Mouse (Mus musculus) kidney, postnatal 0 days (tissue): ENCODE data around the gene Vwa3a. TPM values are rescaled to one million over a fixed set of nuclear protein-coding genes. Genes with fewer than 3 reads are reported as not detected.
"Not testable (repeated sequence)": the region's sequence is repeated elsewhere in the genome, so short reads cannot be mapped to it uniquely, and the experiment has no call there.

Experiments
- ATAC-seq: fragments of 200-750 bp; cut with Nextera tagmentation; replicated peaks from 2 replicates; pipeline ENCODE4 v1.8.0; 2017; ENCODE audit warnings: low read depth, moderate number of reproducible peaks, moderate TSS enrichment, moderate library complexity; ENCODE audit not compliant: low FRiP score
- DNase-seq: peaks from one replicate; pipeline ENCODE4 v3.0.0-alpha.2; 2016; ENCODE audit warnings: low spot score
- H3K27ac ChIP-seq: fragments of 300-500 bp; sonication (generic); 2 replicates; pipeline ENCODE4 v1.5.1; 2014; ENCODE audit warnings: mild to moderate bottlenecking
- H3K27me3 ChIP-seq: fragments of 300-500 bp; sonication (generic); 2 replicates; pipeline ENCODE4 v1.6.1; 2014; ENCODE audit warnings: low read length, mixed read lengths; ENCODE audit not compliant: insufficient read depth
- H3K36me3 ChIP-seq: fragments of 300-500 bp; sonication (generic); 2 replicates; pipeline ENCODE4 v1.6.1; 2014; ENCODE audit warnings: low read length, mixed read lengths; ENCODE audit not compliant: insufficient read depth
- H3K4me1 ChIP-seq: fragments of 300-500 bp; sonication (generic); replicated peaks from 2 replicates; pipeline ENCODE4 v1.6.1; 2014; ENCODE audit warnings: antibody characterized with exemption, low read length, mixed read lengths; ENCODE audit not compliant: insufficient read depth
- H3K4me2 ChIP-seq: fragments of 300-500 bp; sonication (generic); 2 replicates; pipeline ENCODE4 v1.6.1; 2014; ENCODE audit warnings: mild to moderate bottlenecking, low read length, moderate library complexity, mixed read lengths
- H3K4me3 ChIP-seq: fragments of 300-500 bp; sonication (generic); replicated peaks from 2 replicates; pipeline ENCODE4 v1.5.1; 2014; ENCODE audit warnings: low read depth, low read length
- H3K9ac ChIP-seq: fragments of 300-500 bp; sonication (generic); 2 replicates; pipeline ENCODE4 v1.6.1; 2014; ENCODE audit warnings: low read depth, low read length
- H3K9me3 ChIP-seq: fragments of 300-500 bp; sonication (generic); replicated peaks from 2 replicates; pipeline ENCODE4 v1.6.1; 2016; ENCODE audit warnings: low read length, inconsistent platforms, mixed read lengths
- CTCF ChIP-seq: IDR thresholded peaks from 2 replicates; pipeline ENCODE4 v1.5.1; 2016; ENCODE audit warnings: antibody characterized with exemption, low read depth, mild to moderate bottlenecking, moderate library complexity
- WGBS: fragments of 180-500 bp; shearing (Covaris S2); extraction: QIAGEN DNeasy Blood & Tissue Kit; methylation state at CpG from one replicate; pipeline ENCODE4 v1.1.7; 2014; 5-methylcytosine and 5-hydroxymethylcytosine counted together
- polyA plus RNA-seq: library from polyadenylated mRNA; unstranded; fragments of >200 nt; fragmentation: Nextera tagmentation; extraction: Ambion mirVana; gene quantifications from 2 replicates; pipeline ENCODE4 v1.2.1, GENCODE M21; 2015

The Vwa3a gene
- polyA plus RNA-seq, 1 experiment from 2014 or later, result 0.13 TPM

GRCm38 (mm10) chr7:120703888-120704287, 35.2 kb upstream of the Vwa3a start:
- no peak for ATAC-seq
- no peak overlapping the region for H3K9ac ChIP-seq
- H3K4me1 ChIP-seq, result no peaks in the 10 kb centered on the region
- H3K27ac ChIP-seq, result no peak overlapping the region
- no peak for TF ChIP-seq CTCF
- H3K9me3 ChIP-seq, result no peaks in the 10 kb centered on the region
- no peak overlapping the region for H3K4me3 ChIP-seq
- no peaks in the 10 kb centered on the region for H3K36me3 ChIP-seq
- whole genome bisulfite sequencing, result 66% methylated on average over 3 of the region's 3 CpGs
- no peak for DNase-seq
- no peaks in the 10 kb centered on the region for H3K27me3 ChIP-seq
- no peak overlapping the region for H3K4me2 ChIP-seq

- 85% methylated on average over 2 of the region's 2 CpGs for WGBS
- H3K36me3 ChIP-seq, result no peaks in the 10 kb centered on the region
Measured at GRCm38 (mm10) chr7:120712071-120712470, 27.0 kb upstream of the Vwa3a start.

GRCm38 (mm10) chr7:120713225-120713624, 25.9 kb upstream of the Vwa3a start:
- H3K27ac ChIP-seq, result no peak overlapping the region
- H3K36me3 ChIP-seq, result no peaks in the 10 kb centered on the region
- DNase-seq, result no peak
- no peak for ATAC-seq
- no peaks in the 10 kb centered on the region for H3K27me3 ChIP-seq
- H3K4me2 ChIP-seq, result no peak overlapping the region
- H3K4me1 ChIP-seq, result peaks cover 10% of the 10 kb centered on the region
- H3K9me3 ChIP-seq, result no peaks in the 10 kb centered on the region
- 97% methylated on average over 2 of the region's 2 CpGs for WGBS
- no peak overlapping the region for H3K4me3 ChIP-seq
- TF ChIP-seq CTCF, result no peak
- H3K9ac ChIP-seq, result no peak overlapping the region

More at GRCm38 (mm10) chr7:120712071-120712470, 27.0 kb upstream of the Vwa3a start:
- Histone ChIP-seq H3K4me2 (no peak overlapping the region), H3K4me3 (no peak overlapping the region), H3K27me3 (no peaks in the 10 kb centered on the region), H3K9me3 (no peaks in the 10 kb centered on the region), H3K27ac (no peak overlapping the region), H3K4me1 (peaks cover 3% of the 10 kb centered on the region; the same call in 1 of the 2 replicates), H3K9ac (no peak overlapping the region)
- ATAC-seq (no peak), DNase-seq (no peak)
- no peak for TF ChIP-seq CTCF

- H3K9ac ChIP-seq, H3K27me3 ChIP-seq, H3K36me3 ChIP-seq, H3K27ac ChIP-seq, H3K9me3 ChIP-seq, ATAC-seq, H3K4me3 ChIP-seq, H3K4me2 ChIP-seq, DNase-seq: not testable (repeated sequence)
- peaks cover 12% of the 10 kb centered on the region for H3K4me1 ChIP-seq
- 83% methylated on average over 11 of the region's 11 CpGs for WGBS
Measured at GRCm38 (mm10) chr7:120713951-120714350, 25.2 kb upstream of the Vwa3a start.

GRCm38 (mm10) chr7:120717261-120717660, 21.9 kb upstream of the Vwa3a start:
- DNase-seq (peak; percentile 61), ATAC-seq (no peak)
- no peaks in the 10 kb centered on the region for H3K27me3 ChIP-seq
- no peak overlapping the region for H3K4me3 ChIP-seq
- H3K9ac ChIP-seq, result no peak overlapping the region
- H3K4me2 ChIP-seq, result no peak overlapping the region
- TF ChIP-seq CTCF, result no peak
- H3K4me1 ChIP-seq, result peaks cover 12% of the 10 kb centered on the region
- H3K36me3 ChIP-seq, result no peaks in the 10 kb centered on the region
- 51% methylated on average over 2 of the region's 2 CpGs for WGBS
- no peak overlapping the region for H3K27ac ChIP-seq
- no peaks in the 10 kb centered on the region for H3K9me3 ChIP-seq

- H3K27me3 ChIP-seq, result no peaks in the 10 kb centered on the region
- H3K36me3 ChIP-seq, result no peaks in the 10 kb centered on the region
- no peak overlapping the region for H3K4me3 ChIP-seq
- H3K4me1 ChIP-seq, result peaks cover 12% of the 10 kb centered on the region
- H3K27ac ChIP-seq, result no peak overlapping the region
- H3K4me2 ChIP-seq, result no peak overlapping the region
- H3K9ac ChIP-seq, result no peak overlapping the region
- no peak for TF ChIP-seq CTCF
- H3K9me3 ChIP-seq, result no peaks in the 10 kb centered on the region
- no peak for DNase-seq
- WGBS, result 86% methylated on average over 5 of the region's 5 CpGs
- ATAC-seq, result no peak
Measured at GRCm38 (mm10) chr7:120721051-120721450, 18.1 kb upstream of the Vwa3a start.

- H3K36me3 ChIP-seq, result no peaks in the 10 kb centered on the region
- no peak overlapping the region for H3K27ac ChIP-seq
- no peak for TF ChIP-seq CTCF
- DNase-seq, result no peak
- no peak for ATAC-seq
- no peak overlapping the region for H3K9ac ChIP-seq
- H3K4me1 ChIP-seq, result peaks cover 10% of the 10 kb centered on the region
- H3K9me3 ChIP-seq, result no peaks in the 10 kb centered on the region
- H3K27me3 ChIP-seq, result no peaks in the 10 kb centered on the region
- H3K4me2 ChIP-seq, result no peak overlapping the region
- WGBS, result 66% methylated on average over 8 of the region's 8 CpGs
- H3K4me3 ChIP-seq, result no peak overlapping the region
Measured at GRCm38 (mm10) chr7:120721456-120721855, 17.7 kb upstream of the Vwa3a start.
